Mouse (Mus musculus) spleen, adult 2 months (tissue): ENCODE measurements at regions not wholly inside any gene's neighbourhood (a gene's known extent, or its start where the extent isn't known, plus 50 kb on each side); places are given as distances from the start of the nearest gene placed in this dataset.

ENCODE experiments used
- DNase-seq, 2 experiments: peaks; one replicate each; pipeline versions ENCODE4 v3.0.0 to v3.0.0-alpha.2; 2012 to 2021; ENCODE audit warnings: low spot score in 2 of 2, low read depth in 1 of 2
- H3K27ac ChIP-seq: fragments of 200-500 bp; 2 replicates; pipeline ENCODE4 v1.5.1; 2012; ENCODE audit warnings: low read length, inconsistent platforms; ENCODE audit not compliant: insufficient read depth
- H3K27me3 ChIP-seq: fragments of 200-500 bp; 2 replicates; pipeline ENCODE4 v1.6.1; 2012; ENCODE audit warnings: mild to moderate bottlenecking, moderate library complexity, low read length, inconsistent platforms; ENCODE audit not compliant: control insufficient read depth, insufficient read depth
- H3K36me3 ChIP-seq: fragments of 200-500 bp; 2 replicates; pipeline ENCODE4 v1.6.1; 2012; ENCODE audit warnings: mild to moderate bottlenecking, low read length, inconsistent platforms; ENCODE audit not compliant: control insufficient read depth, insufficient read depth
- H3K4me1 ChIP-seq: fragments of 200-500 bp; 2 replicates; pipeline ENCODE4 v1.6.1; 2011; ENCODE audit warnings: inconsistent platforms; ENCODE audit not compliant: control insufficient read depth, insufficient read depth, insufficient read length
- H3K4me3 ChIP-seq: fragments of 200-500 bp; 2 replicates; pipeline ENCODE4 v1.5.1; 2011; ENCODE audit warnings: mild to moderate bottlenecking, inconsistent platforms; ENCODE audit not compliant: insufficient read depth, insufficient read length; ENCODE audit errors: extremely low read depth
- CTCF ChIP-seq: fragments of 200-500 bp; IDR thresholded peaks from 2 replicates; pipeline ENCODE4 v1.5.1; 2011; ENCODE audit warnings: mild to moderate bottlenecking, inconsistent platforms; ENCODE audit not compliant: insufficient read depth, insufficient read length, insufficient replicate concordance; ENCODE audit errors: extremely low read depth
- POLR2A ChIP-seq: fragments of 200-500 bp; IDR thresholded peaks from 2 replicates; pipeline ENCODE4 v1.6.1; 2011; ENCODE audit warnings: low read depth, low read length, inconsistent platforms
- WGBS: fragments of 180-500 bp; shearing (Covaris S2); methylation state at CpG from one replicate; pipeline ENCODE4 v1.1.7; 2018; 5-methylcytosine and 5-hydroxymethylcytosine counted together

DNA sequence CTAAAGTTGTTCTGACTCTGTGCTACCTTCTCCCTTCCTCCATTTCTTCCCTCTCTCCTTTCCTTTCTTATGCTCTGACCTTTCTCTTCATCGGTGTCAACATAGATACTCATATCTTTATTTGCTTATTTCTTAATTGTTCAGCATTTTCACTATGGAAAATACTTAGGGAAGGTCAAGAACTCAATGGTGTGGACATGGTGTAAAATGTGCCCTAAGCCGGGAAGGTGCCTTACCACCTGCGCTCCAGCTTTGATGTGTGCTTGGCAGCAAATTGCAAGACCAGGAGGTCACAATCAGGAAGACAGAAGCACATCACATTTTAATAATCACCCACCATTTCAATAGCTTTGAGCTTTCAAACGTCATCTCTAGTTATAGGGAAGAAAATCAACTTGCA, 324.0 kb upstream of the Meis1 start:
- Histone ChIP-seq H3K36me3 (no peaks in the 10 kb centered on the region), H3K27ac (no peak overlapping the region), H3K27me3 (no peaks in the 10 kb centered on the region), H3K4me1 (no peaks in the 10 kb centered on the region), H3K4me3 (no peak overlapping the region)
- TF ChIP-seq POLR2A (no peak), CTCF (no peak)
- no peak for DNase-seq
- 89% methylated on average over 4 of the region's 4 CpGs for WGBS

DNA sequence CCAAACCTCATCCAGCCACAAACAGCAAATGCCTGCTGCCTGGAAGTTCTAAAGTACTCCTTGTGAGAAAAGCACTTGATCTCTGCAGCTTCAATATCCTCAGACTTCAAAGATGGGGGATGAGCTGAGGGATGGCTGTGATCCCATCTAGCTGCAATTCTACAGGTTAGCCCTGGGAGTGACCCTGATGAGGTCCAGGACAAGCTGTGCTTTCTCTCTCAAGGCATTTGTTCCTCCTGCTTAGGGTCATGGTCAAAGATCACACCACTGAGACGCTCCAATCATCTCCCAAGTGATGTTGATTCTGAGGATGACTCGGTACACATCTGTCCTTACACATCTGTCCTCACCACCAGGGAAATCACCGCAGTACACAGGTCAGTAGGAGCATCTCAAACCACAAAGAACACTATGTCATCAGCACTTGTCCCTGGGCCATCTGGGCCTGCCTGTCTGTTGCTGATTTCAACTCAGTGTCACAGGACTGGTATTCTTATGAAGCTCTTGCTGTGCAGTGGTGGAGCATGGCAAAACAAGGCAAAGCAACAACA, 327.6 kb upstream of the Meis1 start:
- no peak for TF ChIP-seq POLR2A
- no peak for TF ChIP-seq CTCF
- no peak for DNase-seq
- 88% methylated on average over 3 of the region's 3 CpGs for WGBS
- no peaks in the 10 kb centered on the region for H3K4me1 ChIP-seq
- H3K4me3 ChIP-seq: no peak overlapping the region
- H3K36me3 ChIP-seq: no peaks in the 10 kb centered on the region
- H3K27me3 ChIP-seq: no peaks in the 10 kb centered on the region
- H3K27ac ChIP-seq: no peak overlapping the region

DNA sequence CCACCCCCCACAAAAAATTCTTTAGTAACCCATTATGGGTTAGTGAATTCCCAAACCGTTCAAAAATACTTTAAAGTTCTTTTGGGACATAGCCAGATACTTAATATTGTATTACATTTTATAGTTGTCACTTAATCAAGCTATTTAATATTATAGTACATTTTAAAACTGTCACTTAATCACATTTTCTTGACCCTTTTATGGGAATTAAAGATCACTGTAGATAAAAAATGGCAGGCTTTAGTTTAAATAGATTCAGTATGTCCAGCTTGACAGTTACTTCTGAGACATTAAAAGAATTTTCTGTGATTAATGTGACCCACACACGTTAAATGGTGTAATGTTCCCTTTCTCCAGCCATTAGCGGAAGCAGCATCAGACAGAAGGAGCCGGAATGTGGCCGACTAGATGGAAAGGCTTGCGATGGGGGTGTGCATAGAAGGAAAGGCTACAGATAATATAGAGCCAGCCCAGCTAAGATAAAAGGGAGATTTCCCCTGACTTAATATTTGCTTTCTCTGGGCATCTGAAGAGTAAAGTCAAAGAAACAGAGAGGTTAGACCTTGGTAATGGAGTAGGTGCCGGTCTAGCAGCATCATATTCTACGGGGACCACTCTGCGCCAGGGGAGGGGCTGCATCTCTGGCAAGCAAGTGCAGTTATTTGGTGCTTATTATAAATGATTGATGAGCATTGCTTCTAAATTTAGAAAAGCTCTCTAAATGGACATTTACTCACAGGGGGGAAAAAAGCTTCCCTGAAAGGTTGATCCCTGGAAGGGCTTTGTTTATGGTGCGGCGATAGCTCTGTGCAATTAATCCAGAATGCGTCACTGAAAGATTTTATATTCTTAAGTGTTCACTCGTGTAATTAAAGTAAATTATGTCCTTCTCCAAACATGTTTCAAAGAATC, 331.8 kb upstream of the Meis1 start:
- 89% methylated on average over 13 of the region's 13 CpGs for WGBS
- TF ChIP-seq POLR2A (no peak), CTCF (no peak)
- DNase-seq: no peak
- Histone ChIP-seq H3K27ac (no peak overlapping the region), H3K27me3 (no peaks in the 10 kb centered on the region), H3K36me3 (no peaks in the 10 kb centered on the region), H3K4me1 (no peaks in the 10 kb centered on the region), H3K4me3 (no peak overlapping the region)

- H3K27ac ChIP-seq: no peak overlapping the region
- H3K4me1 ChIP-seq: no peaks in the 10 kb centered on the region
- 90% methylated on average over 7 of the region's 7 CpGs for WGBS
- H3K4me3 ChIP-seq: no peak overlapping the region
- no peak for DNase-seq
- no peaks in the 10 kb centered on the region for H3K27me3 ChIP-seq
- TF ChIP-seq CTCF (no peak), POLR2A (no peak)
- no peaks in the 10 kb centered on the region for H3K36me3 ChIP-seq
These were observed 332.5 kb upstream of the Meis1 start for GRCm38 (mm10) chr11:19351243-19351787.

DNA sequence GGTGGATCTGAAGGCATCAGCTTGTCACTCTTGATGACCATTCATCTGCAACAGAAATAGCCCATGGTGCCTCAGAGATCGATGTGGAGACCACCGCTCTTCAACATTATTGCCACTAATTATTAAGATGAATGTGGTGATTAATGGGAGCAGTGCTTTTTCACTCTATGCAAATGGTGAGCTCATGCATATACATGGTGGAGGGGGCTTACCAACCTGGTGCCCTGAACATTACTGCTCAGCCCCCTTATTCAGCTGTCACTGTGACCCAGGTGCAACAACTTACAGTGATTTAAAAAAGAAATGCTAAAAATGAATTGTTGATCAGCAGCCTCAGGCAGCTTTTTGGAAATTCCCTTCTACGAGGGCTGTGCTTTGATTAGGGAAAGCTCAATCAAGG, 334.9 kb upstream of the Meis1 start:
- Histone ChIP-seq H3K36me3 (no peaks in the 10 kb centered on the region), H3K4me1 (no peaks in the 10 kb centered on the region), H3K4me3 (no peak overlapping the region), H3K27ac (no peak overlapping the region), H3K27me3 (no peaks in the 10 kb centered on the region)
- 93% methylated on average over 3 of the region's 3 CpGs for WGBS
- no peak for DNase-seq
- TF ChIP-seq POLR2A (no peak), CTCF (no peak)

DNA sequence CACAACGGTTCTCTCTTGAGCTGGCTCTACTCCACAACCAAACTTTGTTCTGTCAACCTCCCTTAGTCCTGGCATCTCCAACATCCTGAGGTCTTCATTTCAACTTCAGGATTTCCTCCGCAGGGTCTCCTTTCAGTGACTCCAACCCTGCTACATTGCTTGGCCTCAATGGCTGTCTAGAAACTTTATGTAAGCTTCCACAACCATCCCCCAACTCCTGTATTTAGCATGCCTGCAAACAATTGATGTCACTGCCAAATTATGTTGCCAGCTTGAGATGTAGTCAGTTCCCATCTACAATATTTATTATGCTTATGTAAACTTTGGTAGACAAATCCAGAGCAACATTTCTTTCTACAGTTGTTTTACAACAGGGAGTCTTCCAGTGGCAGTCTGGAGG, 336.4 kb upstream of the Meis1 start:
- DNase-seq: no peak
- 76% methylated on average over 2 of the region's 2 CpGs for WGBS
- Histone ChIP-seq H3K4me3 (no peak overlapping the region), H3K4me1 (no peaks in the 10 kb centered on the region), H3K27ac (no peak overlapping the region), H3K27me3 (no peaks in the 10 kb centered on the region), H3K36me3 (no peaks in the 10 kb centered on the region)
- TF ChIP-seq POLR2A (no peak), CTCF (no peak)

- Histone ChIP-seq H3K36me3 (no peaks in the 10 kb centered on the region), H3K4me3 (no peak overlapping the region), H3K27me3 (no peaks in the 10 kb centered on the region), H3K4me1 (no peaks in the 10 kb centered on the region), H3K27ac (no peak overlapping the region)
- DNase-seq: no peak
- 74% methylated on average over 2 of the region's 2 CpGs for WGBS
- TF ChIP-seq POLR2A (no peak), CTCF (no peak)
These were observed 337.4 kb upstream of the Meis1 start for GRCm38 (mm10) chr11:19356151-19356550.
